Mouse (Mus musculus): ENCODE data around the gene Zfhx2.

GRCm38 (mm10) chr14:55028333-55028835 lies 63.7 kb downstream of the Zfhx2 start:
- TF ChIP-seq CTCF (IDR thresholded peaks at IDR 0.05; ENCODE audit: low read depth, low read length) (no peak), POLR2A (IDR thresholded peaks at IDR 0.05; ENCODE audit: insufficient read depth, low read length) (no peak), EP300 (IDR thresholded peaks at IDR 0.05; ENCODE audit: insufficient read depth, low read depth, low read length) (no peak)

All from ES-Bruce4 (cell line).